Mouse (Mus musculus): ENCODE data around the gene Nppb. TPM values are rescaled to one million over a fixed set of nuclear protein-coding genes. Genes with fewer than 3 reads are reported as not detected.

Gene Nppb
- polyA plus RNA-seq, 1 experiment from 2014 or later: not detected

DNA sequence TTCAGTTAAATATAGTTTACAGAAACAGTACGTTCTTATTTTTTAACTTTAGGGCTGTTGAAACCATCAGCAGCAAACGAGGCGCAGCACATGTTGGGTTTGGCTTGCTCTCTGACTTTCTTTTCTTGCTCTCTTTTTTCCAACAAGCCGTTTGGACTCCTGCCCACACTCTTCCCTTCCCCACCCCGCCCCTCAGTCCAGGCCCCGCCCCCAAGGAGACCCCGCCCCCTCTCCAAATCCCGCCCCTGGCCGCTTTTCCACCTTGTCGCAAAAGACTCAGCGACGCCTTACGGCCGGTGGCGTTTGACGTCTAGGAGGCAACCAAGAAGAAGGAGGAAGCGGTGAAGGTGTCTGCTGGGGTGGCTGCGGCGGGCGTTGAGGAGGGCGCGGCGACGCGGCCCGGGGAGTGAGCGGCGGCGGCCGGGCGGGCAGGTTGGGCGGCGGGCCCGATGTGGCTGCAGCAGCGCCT, 45.0 kb upstream of the Nppb start, which contains the start of gene 2510039O18Rik:
TSS of gene 2510039O18Rik (plus strand) at position 320 of the 469 bp plus-strand sequence.
- 1% methylated on average over 34 of the region's 35 CpGs for WGBS
- DNase-seq (ENCODE audit: low spot score) (peak; percentile 95), ATAC-seq (replicated peaks; ENCODE audit: low FRiP score) (peak; percentile 74)
- Histone ChIP-seq H3K27ac (ENCODE audit: low read depth, low read length) (no peak within 1 kb of the TSS; the same call in 1 of the 2 replicates), H3K9me3 (ENCODE audit: control insufficient read depth, low read length) (no peaks in the 10 kb centered on the region), H3K27me3 (ENCODE audit: control insufficient read depth, insufficient read depth, low read length) (no peaks in the 10 kb centered on the region), H3K4me2 (ENCODE audit: low read depth, low read length, severe bottlenecking) (peak within 1 kb of the TSS; percentile 94), H3K4me1 (replicated peaks; ENCODE audit: control insufficient read depth, insufficient read depth, low read length) (peaks cover 5% of the 10 kb centered on the region), H3K4me3 (ENCODE audit: low read depth, low read length) (peak within 1 kb of the TSS; percentile 96), H3K9ac (ENCODE audit: low read length) (peak within 1 kb of the TSS; percentile 79), H3K36me3 (ENCODE audit: control insufficient read depth, insufficient read depth, low read length) (peaks cover 8% of the 10 kb centered on the region; the same call in 1 of the 2 replicates)

DNA sequence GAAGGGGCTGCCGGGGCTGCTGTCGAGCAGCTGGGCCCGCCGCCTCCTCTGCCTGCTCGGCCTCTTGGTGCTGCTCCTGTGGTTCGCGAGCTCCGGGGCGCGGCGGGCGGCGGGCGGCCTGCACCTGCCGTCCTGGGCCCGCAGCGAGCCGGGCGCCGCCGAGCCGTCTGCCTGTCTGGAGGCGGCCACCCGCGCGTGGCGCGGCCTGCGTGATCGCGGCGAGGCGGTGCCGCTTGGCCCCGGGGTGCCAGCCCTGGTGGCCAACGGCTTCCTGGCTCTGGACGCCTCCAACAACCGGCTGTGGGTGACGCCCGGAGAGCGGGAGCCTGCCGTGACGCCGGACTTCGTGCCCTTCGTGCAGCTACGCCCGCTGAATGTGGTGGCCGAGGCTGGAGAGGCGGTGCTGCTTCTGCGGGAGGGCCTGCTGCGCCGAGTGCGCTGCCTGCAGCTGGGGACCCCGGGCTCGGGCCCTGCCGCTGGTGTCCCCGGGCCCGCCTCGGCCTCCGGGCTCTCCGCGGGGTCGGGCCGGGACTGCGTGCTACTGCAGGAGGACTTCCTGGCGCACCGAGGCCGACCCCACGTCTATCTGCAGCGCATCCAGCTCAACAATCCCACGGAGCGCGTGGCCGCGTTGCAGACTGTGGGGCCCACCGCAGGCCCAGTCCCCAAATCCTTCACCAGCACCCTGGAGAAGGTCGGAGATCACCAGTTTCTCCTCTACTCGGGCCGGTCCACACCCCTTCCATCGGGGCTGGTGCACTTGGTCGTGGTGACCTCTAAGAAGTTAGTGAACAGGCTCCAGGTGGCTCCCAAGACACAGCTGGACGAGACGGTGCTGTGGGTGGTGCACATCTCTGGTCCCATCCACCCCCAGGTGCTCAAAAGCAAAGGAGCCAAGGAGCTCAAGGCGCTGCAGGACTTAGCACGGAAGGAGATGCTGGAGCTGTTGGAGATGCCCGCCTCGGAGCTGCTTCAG, 44.3 kb upstream of the Nppb start:
- no peaks in the 10 kb centered on the region for H3K27me3 ChIP-seq (ENCODE audit: control insufficient read depth, insufficient read depth, low read length)
- H3K4me1 ChIP-seq (replicated peaks; ENCODE audit: control insufficient read depth, insufficient read depth, low read length): peaks cover 5% of the 10 kb centered on the region
- H3K4me2 ChIP-seq (ENCODE audit: low read depth, low read length, severe bottlenecking): peak overlapping the region; percentile 94
- H3K9me3 ChIP-seq (ENCODE audit: control insufficient read depth, low read length): no peaks in the 10 kb centered on the region
- H3K9ac ChIP-seq (ENCODE audit: low read length): peak overlapping the region; percentile 79
- DNase-seq (ENCODE audit: low spot score): peak; percentile 69
- WGBS: 7% methylated on average over 73 of the region's 88 CpGs
- H3K4me3 ChIP-seq (ENCODE audit: low read depth, low read length): peak overlapping the region; percentile 96
- H3K36me3 ChIP-seq (ENCODE audit: control insufficient read depth, insufficient read depth, low read length): peaks cover 8% of the 10 kb centered on the region; the same call in 1 of the 2 replicates
- ATAC-seq (replicated peaks; ENCODE audit: low FRiP score): peak; percentile 63
- no peak overlapping the region for H3K27ac ChIP-seq (ENCODE audit: low read depth, low read length)

DNA sequence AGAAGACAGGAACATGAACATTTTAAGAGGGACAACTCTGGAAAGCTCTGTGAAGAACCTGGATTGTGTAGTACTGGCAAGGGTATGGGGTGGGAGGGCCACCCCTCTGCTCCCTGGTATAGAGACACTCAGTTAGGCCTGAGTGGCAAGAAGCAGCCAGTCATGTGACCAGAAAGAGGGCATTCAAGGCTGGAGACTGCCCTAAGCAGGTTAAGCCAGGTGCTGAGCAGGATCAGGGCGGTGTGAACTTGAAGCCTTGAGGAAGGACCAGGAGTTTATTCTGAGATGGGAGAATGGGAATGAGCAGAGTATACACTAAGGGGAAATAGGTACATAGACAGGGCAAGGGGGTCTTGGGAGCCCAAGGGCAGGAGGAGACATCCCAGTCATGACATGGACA, 42.6 kb upstream of the Nppb start:
- no peaks in the 10 kb centered on the region for H3K9me3 ChIP-seq (ENCODE audit: control insufficient read depth, low read length)
- no peaks in the 10 kb centered on the region for H3K27me3 ChIP-seq (ENCODE audit: control insufficient read depth, insufficient read depth, low read length)
- no peak overlapping the region for H3K4me2 ChIP-seq (ENCODE audit: low read depth, low read length, severe bottlenecking)
- no peak overlapping the region for H3K9ac ChIP-seq (ENCODE audit: low read length)
- 97% methylated on average over 1 of the region's 1 CpGs for WGBS
- H3K4me1 ChIP-seq (replicated peaks; ENCODE audit: control insufficient read depth, insufficient read depth, low read length): peaks cover 5% of the 10 kb centered on the region
- H3K4me3 ChIP-seq (ENCODE audit: low read depth, low read length): no peak overlapping the region
- ATAC-seq (replicated peaks; ENCODE audit: low FRiP score): no peak
- no peak for DNase-seq (ENCODE audit: low spot score)
- H3K27ac ChIP-seq (ENCODE audit: low read depth, low read length): no peak overlapping the region
- peaks cover 8% of the 10 kb centered on the region; the same call in 1 of the 2 replicates for H3K36me3 ChIP-seq (ENCODE audit: control insufficient read depth, insufficient read depth, low read length)

- no peaks in the 10 kb centered on the region for H3K27me3 ChIP-seq (ENCODE audit: control insufficient read depth, insufficient read depth, low read length)
- WGBS: 79% methylated on average over 2 of the region's 2 CpGs
- H3K27ac ChIP-seq (ENCODE audit: low read depth, low read length): no peak overlapping the region
- DNase-seq (ENCODE audit: low spot score) (no peak), ATAC-seq (replicated peaks; ENCODE audit: low FRiP score) (no peak)
- no peak overlapping the region for H3K9ac ChIP-seq (ENCODE audit: low read length)
- H3K4me1 ChIP-seq (replicated peaks; ENCODE audit: control insufficient read depth, insufficient read depth, low read length): no peaks in the 10 kb centered on the region
- H3K9me3 ChIP-seq (ENCODE audit: control insufficient read depth, low read length): no peaks in the 10 kb centered on the region
- peaks cover 8% of the 10 kb centered on the region; the same call in 1 of the 2 replicates for H3K36me3 ChIP-seq (ENCODE audit: control insufficient read depth, insufficient read depth, low read length)
- no peak overlapping the region for H3K4me3 ChIP-seq (ENCODE audit: low read depth, low read length)
- H3K4me2 ChIP-seq (ENCODE audit: low read depth, low read length, severe bottlenecking): no peak overlapping the region
Observed at GRCm38 (mm10) chr4:147947511-147947910, 38.1 kb upstream of the Nppb start.

DNA sequence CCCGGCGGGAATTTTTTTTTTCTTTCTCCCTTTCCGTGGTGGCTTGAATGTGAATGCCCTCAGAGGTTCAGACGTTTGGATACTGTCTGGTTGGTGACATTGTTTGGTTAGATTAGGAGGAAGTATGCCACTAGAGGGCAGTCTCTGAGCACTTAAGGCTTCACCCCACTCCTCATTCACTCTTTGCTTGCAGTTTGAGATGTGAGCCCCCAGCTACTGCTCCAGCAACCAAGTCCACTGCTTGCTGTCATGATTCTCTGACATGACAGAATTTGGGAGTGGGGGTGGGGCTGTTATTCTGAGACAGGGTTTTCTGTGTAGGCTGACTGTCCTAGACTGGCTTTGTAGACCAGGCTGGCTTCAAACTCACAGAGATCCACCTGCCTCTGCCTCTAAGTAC, 32.0 kb upstream of the Nppb start:
- ATAC-seq (replicated peaks; ENCODE audit: low FRiP score) (peak; percentile 55; the same call in 1 of the 2 replicates), DNase-seq (ENCODE audit: low spot score) (no peak)
- no peaks in the 10 kb centered on the region for H3K4me1 ChIP-seq (replicated peaks; ENCODE audit: control insufficient read depth, insufficient read depth, low read length)
- H3K36me3 ChIP-seq (ENCODE audit: control insufficient read depth, insufficient read depth, low read length): no peaks in the 10 kb centered on the region
- H3K9ac ChIP-seq (ENCODE audit: low read length): no peak overlapping the region
- no peaks in the 10 kb centered on the region for H3K27me3 ChIP-seq (ENCODE audit: control insufficient read depth, insufficient read depth, low read length)
- no peak overlapping the region for H3K27ac ChIP-seq (ENCODE audit: low read depth, low read length)
- H3K4me2 ChIP-seq (ENCODE audit: low read depth, low read length, severe bottlenecking): no peak overlapping the region
- H3K4me3 ChIP-seq (ENCODE audit: low read depth, low read length): no peak overlapping the region
- H3K9me3 ChIP-seq (ENCODE audit: control insufficient read depth, low read length): no peaks in the 10 kb centered on the region
- 12% methylated on average over 4 of the region's 4 CpGs for WGBS

DNA sequence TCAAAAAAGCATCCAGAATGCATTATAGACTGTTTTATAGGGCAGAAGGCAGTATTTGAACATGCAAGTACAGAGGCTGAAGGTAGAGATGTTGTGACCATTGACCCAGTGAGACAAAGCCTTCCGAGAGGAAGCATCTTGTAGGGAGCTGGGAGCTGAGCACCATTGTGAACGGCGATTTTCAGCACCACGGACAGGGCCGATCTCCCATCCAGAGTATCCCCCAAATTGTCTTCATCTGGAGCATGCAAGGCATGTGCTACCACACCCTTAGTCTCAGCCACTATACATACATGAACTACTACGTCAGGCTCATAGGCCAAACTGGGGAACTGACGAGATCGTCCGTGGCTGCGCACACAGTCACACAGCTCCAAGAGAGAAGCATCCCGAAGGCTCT, 28.4 kb upstream of the Nppb start:
- ATAC-seq (replicated peaks; ENCODE audit: low FRiP score) (no peak), DNase-seq (ENCODE audit: low spot score) (peak; percentile 67)
- no peaks in the 10 kb centered on the region for H3K4me1 ChIP-seq (replicated peaks; ENCODE audit: control insufficient read depth, insufficient read depth, low read length)

GRCm38 (mm10) chr4:147959881-147960831, 25.4 kb upstream of the Nppb start:
- no peak overlapping the region for H3K9ac ChIP-seq (ENCODE audit: low read length)
- WGBS: 43% methylated on average over 6 of the region's 6 CpGs
- H3K4me1 ChIP-seq (replicated peaks; ENCODE audit: control insufficient read depth, insufficient read depth, low read length): no peaks in the 10 kb centered on the region
- H3K4me3 ChIP-seq (ENCODE audit: low read depth, low read length): no peak overlapping the region
- ATAC-seq (replicated peaks; ENCODE audit: low FRiP score): peak; percentile 78
- DNase-seq (ENCODE audit: low spot score): peak; percentile 80
- no peaks in the 10 kb centered on the region for H3K27me3 ChIP-seq (ENCODE audit: control insufficient read depth, insufficient read depth, low read length)
- no peak overlapping the region for H3K27ac ChIP-seq (ENCODE audit: low read depth, low read length)
- no peaks in the 10 kb centered on the region for H3K36me3 ChIP-seq (ENCODE audit: control insufficient read depth, insufficient read depth, low read length)
- no peak overlapping the region for H3K4me2 ChIP-seq (ENCODE audit: low read depth, low read length, severe bottlenecking)
- no peaks in the 10 kb centered on the region for H3K9me3 ChIP-seq (ENCODE audit: control insufficient read depth, low read length)

More for the DNA sequence above, 28.4 kb upstream of the Nppb start:
- H3K36me3 ChIP-seq (ENCODE audit: control insufficient read depth, insufficient read depth, low read length): no peaks in the 10 kb centered on the region
- H3K27ac ChIP-seq (ENCODE audit: low read depth, low read length): no peak overlapping the region
- WGBS: 44% methylated on average over 11 of the region's 11 CpGs
- no peaks in the 10 kb centered on the region for H3K27me3 ChIP-seq (ENCODE audit: control insufficient read depth, insufficient read depth, low read length)
- H3K4me3 ChIP-seq (ENCODE audit: low read depth, low read length): no peak overlapping the region
- H3K9me3 ChIP-seq (ENCODE audit: control insufficient read depth, low read length): no peaks in the 10 kb centered on the region
- no peak overlapping the region for H3K9ac ChIP-seq (ENCODE audit: low read length)
- no peak overlapping the region for H3K4me2 ChIP-seq (ENCODE audit: low read depth, low read length, severe bottlenecking)

GRCm38 (mm10) chr4:147962781-147963180, 22.8 kb upstream of the Nppb start:
- Histone ChIP-seq H3K27me3 (ENCODE audit: control insufficient read depth, insufficient read depth, low read length) (no peaks in the 10 kb centered on the region), H3K4me3 (ENCODE audit: low read depth, low read length) (no peak overlapping the region), H3K9me3 (ENCODE audit: control insufficient read depth, low read length) (no peaks in the 10 kb centered on the region), H3K36me3 (ENCODE audit: control insufficient read depth, insufficient read depth, low read length) (no peaks in the 10 kb centered on the region), H3K4me1 (replicated peaks; ENCODE audit: control insufficient read depth, insufficient read depth, low read length) (no peaks in the 10 kb centered on the region), H3K9ac (ENCODE audit: low read length) (no peak overlapping the region), H3K4me2 (ENCODE audit: low read depth, low read length, severe bottlenecking) (no peak overlapping the region), H3K27ac (ENCODE audit: low read depth, low read length) (no peak overlapping the region)
- ATAC-seq (replicated peaks; ENCODE audit: low FRiP score) (no peak), DNase-seq (ENCODE audit: low spot score) (no peak)
- 66% methylated on average over 6 of the region's 6 CpGs for WGBS
